Mouse (Mus musculus): ENCODE measurements around the gene Acvr2a. TPM values are rescaled to one million over a fixed set of nuclear protein-coding genes. Genes with fewer than 3 reads are reported as not detected.

Acvr2a gene
- 19.6 and 21.8 TPM in 2 replicates for polyA plus RNA-seq (2016; fragmentation: Nextera tagmentation; extraction: Ambion mirVana)

- peak within 1 kb of the TSS; percentile 96 for H3K27ac ChIP-seq
- H3K4me3 ChIP-seq: peak within 1 kb of the TSS; percentile 84
- no peaks in the 10 kb centered on the region for H3K36me3 ChIP-seq (replicated peaks)
- peaks cover 32% of the 10 kb centered on the region for H3K4me1 ChIP-seq
- peak; percentile 89 for DNase-seq (ENCODE audit: extremely low spot score, low spot score)
- H3K27me3 ChIP-seq (ENCODE audit: poor library complexity, severe bottlenecking): no peaks in the 10 kb centered on the region
- no peaks in the 10 kb centered on the region for H3K9me3 ChIP-seq
- WGBS: under 1% methylated on average over 83 of the region's 105 CpGs
Measured at GRCm38 (mm10) chr2:48813371-48814222, at the start of gene Acvr2a. Gene Acvr2a, plus strand, starts transcription at chr2:48814109.

GRCm38 (mm10) chr2:48766513-48766912, 47.4 kb upstream of the Acvr2a start:
- no peak overlapping the region for H3K4me3 ChIP-seq
- no peaks in the 10 kb centered on the region for H3K27me3 ChIP-seq (ENCODE audit: poor library complexity, severe bottlenecking)
- no peak for DNase-seq (ENCODE audit: extremely low spot score, low spot score)
- no peaks in the 10 kb centered on the region for H3K9me3 ChIP-seq
- no peak overlapping the region for H3K27ac ChIP-seq
- no peaks in the 10 kb centered on the region for H3K4me1 ChIP-seq
- WGBS: 89% methylated on average over 5 of the region's 5 CpGs
- no peaks in the 10 kb centered on the region for H3K36me3 ChIP-seq (replicated peaks)

GRCm38 (mm10) chr2:48767778-48768177, 46.1 kb upstream of the Acvr2a start:
- Histone ChIP-seq H3K9me3 (no peaks in the 10 kb centered on the region), H3K27me3 (ENCODE audit: poor library complexity, severe bottlenecking) (no peaks in the 10 kb centered on the region), H3K4me1 (no peaks in the 10 kb centered on the region), H3K4me3 (no peak overlapping the region), H3K36me3 (replicated peaks) (no peaks in the 10 kb centered on the region), H3K27ac (no peak overlapping the region)
- 97% methylated on average over 2 of the region's 2 CpGs for WGBS
- no peak for DNase-seq (ENCODE audit: extremely low spot score, low spot score)

- no peak for DNase-seq (ENCODE audit: extremely low spot score, low spot score)
- no peaks in the 10 kb centered on the region for H3K27me3 ChIP-seq (ENCODE audit: poor library complexity, severe bottlenecking)
- H3K36me3 ChIP-seq (replicated peaks): no peaks in the 10 kb centered on the region
- H3K4me3 ChIP-seq: no peak overlapping the region
- H3K27ac ChIP-seq: no peak overlapping the region
- no peaks in the 10 kb centered on the region for H3K4me1 ChIP-seq
- no peaks in the 10 kb centered on the region for H3K9me3 ChIP-seq
- 93% methylated on average over 2 of the region's 2 CpGs for WGBS
Measured at GRCm38 (mm10) chr2:48768219-48768618, 45.7 kb upstream of the Acvr2a start.

- WGBS: 90% methylated on average over 7 of the region's 7 CpGs
- DNase-seq (ENCODE audit: extremely low spot score, low spot score): no peak
- Histone ChIP-seq H3K27ac (no peak overlapping the region), H3K4me3 (no peak overlapping the region), H3K36me3 (replicated peaks) (no peaks in the 10 kb centered on the region), H3K4me1 (no peaks in the 10 kb centered on the region), H3K27me3 (ENCODE audit: poor library complexity, severe bottlenecking) (no peaks in the 10 kb centered on the region), H3K9me3 (no peaks in the 10 kb centered on the region)
Measured at GRCm38 (mm10) chr2:48770100-48770499, 43.8 kb upstream of the Acvr2a start.

GRCm38 (mm10) chr2:48770634-48771033, 43.3 kb upstream of the Acvr2a start:
- DNase-seq (ENCODE audit: extremely low spot score, low spot score): no peak
- no peak overlapping the region for H3K4me3 ChIP-seq
- no peaks in the 10 kb centered on the region for H3K4me1 ChIP-seq
- H3K27ac ChIP-seq: no peak overlapping the region
- H3K27me3 ChIP-seq (ENCODE audit: poor library complexity, severe bottlenecking): no peaks in the 10 kb centered on the region
- no peaks in the 10 kb centered on the region for H3K9me3 ChIP-seq
- H3K36me3 ChIP-seq (replicated peaks): no peaks in the 10 kb centered on the region
- WGBS: 89% methylated on average over 3 of the region's 3 CpGs

GRCm38 (mm10) chr2:48775281-48775680, 38.6 kb upstream of the Acvr2a start:
- no peak for DNase-seq (ENCODE audit: extremely low spot score, low spot score)
- Histone ChIP-seq H3K4me3 (no peak overlapping the region), H3K36me3 (replicated peaks) (no peaks in the 10 kb centered on the region), H3K9me3 (no peaks in the 10 kb centered on the region), H3K27ac (no peak overlapping the region), H3K27me3 (ENCODE audit: poor library complexity, severe bottlenecking) (no peaks in the 10 kb centered on the region), H3K4me1 (no peaks in the 10 kb centered on the region)
- WGBS: 92% methylated on average over 3 of the region's 3 CpGs

GRCm38 (mm10) chr2:48788901-48789300, 25.0 kb upstream of the Acvr2a start:
- Histone ChIP-seq H3K36me3 (replicated peaks) (no peaks in the 10 kb centered on the region), H3K27me3 (ENCODE audit: poor library complexity, severe bottlenecking) (no peaks in the 10 kb centered on the region), H3K4me3 (no peak overlapping the region), H3K9me3 (no peaks in the 10 kb centered on the region; the same call in 1 of the 2 replicates), H3K4me1 (no peaks in the 10 kb centered on the region), H3K27ac (no peak overlapping the region)
- DNase-seq (ENCODE audit: extremely low spot score, low spot score): no peak
- 91% methylated on average over 3 of the region's 3 CpGs for WGBS

GRCm38 (mm10) chr2:48814223-48815038, 522 bp downstream of the Acvr2a start:
- WGBS: under 1% methylated on average over 73 of the region's 76 CpGs
- Histone ChIP-seq H3K4me3 (peak overlapping the region; percentile 84), H3K27me3 (ENCODE audit: poor library complexity, severe bottlenecking) (no peaks in the 10 kb centered on the region), H3K36me3 (replicated peaks) (no peaks in the 10 kb centered on the region), H3K9me3 (no peaks in the 10 kb centered on the region), H3K4me1 (peaks cover 32% of the 10 kb centered on the region), H3K27ac (peak overlapping the region; percentile 96)
- DNase-seq (ENCODE audit: extremely low spot score, low spot score): peak; percentile 54

GRCm38 (mm10) chr2:48815039-48815590, 1.2 kb downstream of the Acvr2a start:
- no peaks in the 10 kb centered on the region for H3K36me3 ChIP-seq (replicated peaks)
- H3K27ac ChIP-seq: peak overlapping the region; percentile 96
- WGBS: 10% methylated on average over 15 of the region's 15 CpGs
- H3K9me3 ChIP-seq: no peaks in the 10 kb centered on the region
- peaks cover 32% of the 10 kb centered on the region for H3K4me1 ChIP-seq
- no peaks in the 10 kb centered on the region for H3K27me3 ChIP-seq (ENCODE audit: poor library complexity, severe bottlenecking)
- DNase-seq (ENCODE audit: extremely low spot score, low spot score): no peak
- H3K4me3 ChIP-seq: peak overlapping the region; percentile 84

- WGBS: 33% methylated on average over 9 of the region's 9 CpGs
- no peak overlapping the region for H3K27ac ChIP-seq
Measured at GRCm38 (mm10) chr2:48816141-48817028, 2.5 kb downstream of the Acvr2a start.

GRCm38 (mm10) chr2:48825878-48826277, 12.0 kb downstream of the Acvr2a start:
- DNase-seq (ENCODE audit: extremely low spot score, low spot score): no peak
- Histone ChIP-seq H3K4me3 (no peak overlapping the region), H3K36me3 (replicated peaks) (no peaks in the 10 kb centered on the region), H3K27ac (no peak overlapping the region), H3K9me3 (no peaks in the 10 kb centered on the region), H3K27me3 (ENCODE audit: poor library complexity, severe bottlenecking) (no peaks in the 10 kb centered on the region), H3K4me1 (0 out of 2 replicates have a peak, but pooled peaks cover 4% of the 10 kb centered on the region)
- 91% methylated on average over 2 of the region's 2 CpGs for WGBS

More at GRCm38 (mm10) chr2:48816141-48817028, 2.5 kb downstream of the Acvr2a start:
- Histone ChIP-seq H3K27me3 (ENCODE audit: poor library complexity, severe bottlenecking) (no peaks in the 10 kb centered on the region), H3K9me3 (no peaks in the 10 kb centered on the region), H3K36me3 (replicated peaks) (no peaks in the 10 kb centered on the region), H3K4me1 (peaks cover 32% of the 10 kb centered on the region), H3K4me3 (peak overlapping the region; percentile 84)
- DNase-seq (ENCODE audit: extremely low spot score, low spot score): no peak
